Mouse (Mus musculus): ENCODE data around the gene Fahd1.

Fahd1 gene

GRCm38 (mm10) chr17:24850065-24850772, at the start of gene Fahd1:
Fahd1 (minus strand) TSS chr17:24850364.
- DNase-seq (ENCODE audit: low read depth, low spot score): peak; percentile 97

DNA sequence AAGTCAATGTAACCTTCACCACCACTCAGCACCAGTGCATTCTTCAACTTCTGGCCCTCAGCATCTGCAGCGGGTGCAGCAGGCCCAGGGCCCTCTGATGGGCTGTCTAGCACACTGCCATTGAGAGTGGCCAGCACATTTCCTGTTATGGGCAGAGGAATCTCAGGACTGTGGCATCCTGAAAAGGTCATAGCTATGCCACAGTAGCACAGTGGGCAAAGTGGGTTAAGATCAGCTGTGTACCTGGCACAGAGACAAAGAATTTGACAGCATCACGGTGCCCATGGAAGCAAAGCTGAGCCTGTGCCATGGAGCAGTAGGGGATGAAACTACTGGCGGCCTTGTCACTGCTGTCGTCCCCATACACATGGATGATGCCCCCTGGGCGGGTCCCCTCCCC, 49.0 kb upstream of the Fahd1 start:
- DNase-seq (ENCODE audit: low read depth, low spot score): no peak

GRCm38 (mm10) chr17:24898041-24898854, 48.1 kb upstream of the Fahd1 start:
- DNase-seq (ENCODE audit: low read depth, low spot score): no peak

- DNase-seq (ENCODE audit: low read depth, low spot score): no peak
Observed at GRCm38 (mm10) chr17:24897600-24897999, 47.4 kb upstream of the Fahd1 start.

- no peak for DNase-seq (ENCODE audit: low read depth, low spot score)
Observed at GRCm38 (mm10) chr17:24896993-24897269, 46.8 kb upstream of the Fahd1 start.

GRCm38 (mm10) chr17:24896241-24896992, 46.3 kb upstream of the Fahd1 start, which contains the start of gene Nme3:
Nme3 (plus strand) TSS chr17:24896500.
- DNase-seq (ENCODE audit: low read depth, low spot score): no peak

DNA sequence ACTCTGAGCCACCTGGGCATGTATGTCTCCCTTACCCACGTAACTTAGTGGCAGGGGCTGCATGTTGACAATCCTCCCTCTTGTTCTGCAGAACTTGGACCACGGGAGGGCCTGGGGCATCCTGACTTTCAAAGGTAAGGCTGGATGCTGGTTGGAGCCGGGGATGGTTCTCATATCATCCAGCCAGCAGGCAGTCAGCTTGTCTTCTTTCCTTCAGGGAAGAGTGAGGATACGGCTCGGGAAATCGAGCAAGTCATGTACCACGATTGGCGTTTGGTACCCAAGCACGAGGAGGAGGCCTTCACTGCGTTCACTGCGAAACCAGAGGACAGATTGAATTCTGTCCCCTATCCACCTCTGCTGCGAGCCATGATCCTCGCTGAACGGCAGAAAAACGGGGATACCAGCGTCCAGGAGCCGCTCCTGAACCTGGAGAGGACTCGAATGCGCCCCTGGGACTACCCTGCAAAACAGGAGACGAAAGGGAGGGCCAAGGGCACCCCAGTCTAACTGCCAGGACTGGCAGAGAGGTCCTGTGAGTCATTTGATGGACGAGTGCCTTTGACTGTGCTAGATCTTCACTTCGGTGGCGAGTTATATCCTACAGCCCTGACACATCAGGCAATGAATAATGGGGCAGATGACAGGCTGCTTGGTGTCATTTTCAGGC, 45.5 kb upstream of the Fahd1 start:
- DNase-seq (ENCODE audit: low read depth, low spot score): no peak

- DNase-seq (ENCODE audit: low read depth, low spot score): peak; percentile 78
Observed at GRCm38 (mm10) chr17:24894995-24895547, 44.9 kb upstream of the Fahd1 start, which contains the start of the genes Eme2 and Mrps34. Eme2 (minus strand) TSS chr17:24895087. Mrps34 (plus strand) TSS chr17:24895116.

DNA sequence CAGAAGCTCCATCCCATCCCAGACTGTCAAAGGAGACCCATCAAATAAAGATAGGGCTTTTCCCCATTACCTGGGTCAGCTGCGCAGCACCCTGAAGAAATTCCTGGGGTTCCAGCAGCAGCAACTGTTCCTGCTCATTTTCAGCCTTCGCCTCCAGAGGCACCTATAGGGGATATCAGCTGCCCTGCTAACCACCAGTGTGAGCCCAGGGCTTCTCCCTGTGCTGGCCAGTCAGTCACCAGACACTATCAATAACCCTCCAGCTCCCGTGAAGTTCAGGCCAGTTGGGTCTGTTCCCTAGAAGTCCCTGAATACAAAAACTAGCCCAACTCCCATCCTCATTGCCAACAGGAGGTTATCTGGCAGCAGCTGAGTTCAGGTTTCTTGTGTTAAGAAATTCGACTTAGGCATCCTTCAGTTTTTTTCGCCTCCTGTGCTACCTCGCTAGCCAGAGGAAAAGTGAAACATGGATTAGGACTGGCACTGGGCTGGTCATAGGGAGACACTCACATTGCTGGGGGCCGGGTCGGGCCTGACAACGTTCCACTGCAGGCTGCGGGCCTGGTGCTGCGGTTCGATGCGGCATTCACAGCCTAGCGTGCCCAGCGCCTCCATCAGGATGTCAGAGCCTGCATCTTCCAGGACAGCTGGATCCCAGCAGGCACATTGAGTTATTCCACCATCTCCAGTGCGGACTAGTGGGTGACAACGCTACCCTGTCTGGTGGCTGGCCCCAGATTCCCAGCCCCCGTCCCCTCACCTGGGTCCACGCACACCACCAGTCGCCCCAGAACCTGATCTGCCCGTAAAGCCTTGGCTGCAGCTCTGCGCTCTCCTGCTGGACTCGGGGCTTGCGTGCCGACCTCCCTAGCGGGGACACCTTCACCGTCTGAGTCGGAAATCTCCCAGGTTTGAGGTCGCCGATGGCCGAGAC, 44.2 kb upstream of the Fahd1 start:
- DNase-seq (ENCODE audit: low read depth, low spot score): no peak

GRCm38 (mm10) chr17:24893276-24893675, 43.1 kb upstream of the Fahd1 start:
- no peak for DNase-seq (ENCODE audit: low read depth, low spot score)

GRCm38 (mm10) chr17:24892785-24893184, 42.6 kb upstream of the Fahd1 start:
- DNase-seq (ENCODE audit: low read depth, low spot score): no peak

GRCm38 (mm10) chr17:24891321-24891720, 41.2 kb upstream of the Fahd1 start:
- DNase-seq (ENCODE audit: low read depth, low spot score): no peak

DNA sequence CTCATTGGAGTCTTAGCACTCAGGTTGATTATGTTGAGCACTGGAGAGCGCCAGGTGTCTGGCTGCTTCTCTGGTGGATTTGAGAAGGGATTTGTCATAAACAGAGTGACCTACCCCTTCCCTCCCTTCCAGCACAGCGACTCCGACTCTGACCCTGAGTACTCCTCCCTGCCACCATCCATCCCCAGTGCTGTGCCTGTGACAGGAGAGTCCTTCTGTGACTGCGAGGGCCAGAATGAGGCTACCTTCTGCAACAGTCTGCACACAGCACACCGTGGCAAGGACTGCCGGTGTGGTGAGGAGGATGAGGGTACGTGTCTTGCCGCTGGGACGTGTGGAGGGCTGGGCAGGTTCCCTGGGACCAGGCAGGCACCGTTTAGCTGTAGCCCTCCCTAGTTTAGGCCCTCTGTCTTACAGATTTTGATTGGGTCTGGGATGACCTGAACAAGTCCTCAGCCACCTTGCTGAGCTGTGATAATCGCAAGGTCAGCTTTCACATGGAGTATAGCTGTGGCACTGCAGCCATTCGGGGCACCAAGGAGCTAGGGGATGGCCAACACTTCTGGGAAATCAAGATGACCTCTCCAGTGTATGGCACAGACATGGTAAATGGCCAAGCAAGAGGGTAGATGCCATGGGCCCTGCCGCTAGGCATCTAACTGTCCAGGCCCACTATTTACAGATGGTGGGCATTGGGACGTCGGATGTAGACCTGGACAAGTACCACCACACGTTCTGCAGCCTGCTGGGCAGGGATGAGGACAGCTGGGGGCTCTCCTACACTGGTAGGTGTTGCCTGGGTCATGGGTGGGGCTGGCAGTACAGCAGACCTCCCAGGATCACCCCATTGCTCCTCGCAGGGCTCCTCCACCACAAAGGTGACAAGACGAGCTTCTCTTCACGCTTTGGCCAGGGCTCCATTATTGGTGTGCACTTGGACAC, 40.3 kb upstream of the Fahd1 start:
- no peak for DNase-seq (ENCODE audit: low read depth, low spot score)

- no peak for DNase-seq (ENCODE audit: low read depth, low spot score)
Observed at GRCm38 (mm10) chr17:24888862-24889261, 38.7 kb upstream of the Fahd1 start.

DNA sequence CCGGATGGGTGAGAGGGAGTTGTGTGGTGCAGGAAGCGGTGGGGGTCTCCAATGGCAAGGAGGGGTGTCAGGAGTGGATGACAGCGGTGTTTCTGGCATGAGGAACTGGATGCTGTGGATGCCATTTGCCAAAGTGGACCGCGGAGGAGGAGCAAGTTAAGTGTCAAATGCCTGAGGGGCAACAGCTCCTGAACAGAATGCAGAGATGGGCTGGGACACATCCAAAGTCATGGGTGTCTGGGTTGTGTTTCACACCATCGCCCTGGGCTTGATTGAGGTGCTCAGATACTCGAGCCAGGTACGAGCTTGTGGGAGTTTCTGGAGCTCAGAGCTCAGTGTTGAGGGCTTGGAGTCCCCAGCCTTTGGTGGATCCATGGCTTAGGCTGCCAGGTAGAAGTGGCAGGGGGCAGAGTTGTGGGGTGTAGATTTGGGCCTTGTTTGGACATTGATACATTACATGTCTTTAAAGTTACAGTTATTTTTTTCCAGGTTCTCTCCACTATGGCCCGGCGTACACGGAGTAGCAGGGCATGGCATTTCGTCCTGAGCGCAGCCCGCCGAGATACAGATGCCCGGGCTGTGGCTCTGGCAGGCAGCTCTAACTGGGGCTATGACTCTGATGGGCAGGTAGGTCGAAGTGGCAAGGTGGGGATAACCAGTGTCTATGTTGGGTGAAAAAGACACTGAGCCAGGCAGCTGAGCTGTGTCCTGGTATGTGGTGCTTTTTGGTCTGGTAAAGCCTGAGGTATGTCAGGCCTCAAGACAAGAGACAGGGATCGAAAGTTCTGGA, 37.3 kb upstream of the Fahd1 start:
- DNase-seq (ENCODE audit: low read depth, low spot score): no peak

- no peak for DNase-seq (ENCODE audit: low read depth, low spot score)
Observed at GRCm38 (mm10) chr17:24886932-24887271, 36.7 kb upstream of the Fahd1 start.

- peak; percentile 100 for DNase-seq (ENCODE audit: low read depth, low spot score)
Observed at GRCm38 (mm10) chr17:24886134-24886931, 36.2 kb upstream of the Fahd1 start, which contains the start of the genes Nubp2 and Spsb3. Nubp2 (minus strand) TSS chr17:24886349. Spsb3 (plus strand) TSS chr17:24886643.

Data from skeletal muscle tissue, adult 2 months (tissue).